Mouse (Mus musculus): ENCODE measurements around the gene Usb1. TPM values are rescaled to one million over a fixed set of nuclear protein-coding genes. Genes with fewer than 3 reads are reported as not detected.

The Usb1 gene
- polyA plus RNA-seq, 1 experiment from 2014 or later, result 42.9 TPM

- no peak overlapping the region for H3K4me2 ChIP-seq (ENCODE audit: low read length)
- no peak overlapping the region for H3K4me3 ChIP-seq (replicated peaks; ENCODE audit: low read depth, low read length)
- no peaks in the 10 kb centered on the region for H3K27me3 ChIP-seq (ENCODE audit: insufficient read depth, low read length)
- DNase-seq (ENCODE audit: low spot score) (no peak), ATAC-seq (replicated peaks; ENCODE audit: low FRiP score, low read depth) (no peak)
- 0 out of 2 replicates have a peak, but pooled peaks cover 4% of the 10 kb centered on the region for H3K4me1 ChIP-seq (replicated peaks; ENCODE audit: insufficient read depth, low read length)
- TF ChIP-seq CTCF (IDR thresholded peaks at IDR 0.05; ENCODE audit: low read depth), result no peak
- H3K9ac ChIP-seq (ENCODE audit: low read depth, low read length), result no peak overlapping the region
- no peak overlapping the region for H3K27ac ChIP-seq
- H3K9me3 ChIP-seq (replicated peaks; ENCODE audit: low read length), result no peaks in the 10 kb centered on the region
- 30% methylated on average over 6 of the region's 6 CpGs for WGBS
- no peaks in the 10 kb centered on the region for H3K36me3 ChIP-seq (ENCODE audit: insufficient read depth, low read length)
Measured at GRCm38 (mm10) chr8:95362272-95362671, 30.2 kb downstream of the Usb1 start.

- no peak for ATAC-seq (replicated peaks; ENCODE audit: low FRiP score, low read depth)
Measured at GRCm38 (mm10) chr8:95363849-95364248, 31.8 kb downstream of the Usb1 start.

DNA sequence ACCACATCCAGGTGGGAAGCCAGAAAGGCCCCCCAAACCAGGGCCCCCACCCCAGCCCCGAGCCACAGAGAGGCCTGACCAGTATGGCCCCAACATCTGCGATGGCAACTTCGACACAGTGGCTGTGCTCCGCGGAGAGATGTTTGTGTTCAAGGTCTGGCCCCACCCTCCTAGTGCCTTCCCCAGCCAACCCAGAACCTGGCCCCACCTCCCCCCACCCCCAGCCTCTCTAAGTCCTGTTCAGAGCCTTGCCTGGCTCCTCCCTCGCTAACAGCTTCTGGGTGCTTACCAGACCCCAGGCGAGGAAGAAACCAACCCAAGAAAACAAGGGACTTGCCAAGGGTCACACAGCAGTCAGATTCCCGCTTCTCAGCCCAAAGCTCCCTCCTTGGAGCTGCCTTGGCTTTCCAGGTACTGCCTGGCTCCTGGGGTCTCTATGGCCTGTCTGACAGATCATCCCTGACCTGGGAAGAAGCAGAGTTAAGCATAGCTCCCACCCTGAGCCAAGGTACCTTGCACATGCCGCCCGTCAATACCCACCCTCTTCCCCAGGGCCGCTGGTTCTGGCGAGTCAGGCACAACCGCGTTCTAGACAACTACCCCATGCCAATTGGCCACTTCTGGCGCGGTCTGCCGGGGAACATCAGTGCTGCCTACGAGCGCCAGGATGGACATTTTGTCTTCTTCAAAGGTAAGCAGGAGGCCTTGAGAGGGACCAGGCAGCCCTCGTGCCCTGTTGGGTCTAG, 37.7 kb downstream of the Usb1 start:
- no peaks in the 10 kb centered on the region for H3K9me3 ChIP-seq (replicated peaks; ENCODE audit: low read length)
- no peaks in the 10 kb centered on the region for H3K27me3 ChIP-seq (ENCODE audit: insufficient read depth, low read length)
- H3K4me1 ChIP-seq (replicated peaks; ENCODE audit: insufficient read depth, low read length), result no peaks in the 10 kb centered on the region; the same call in 1 of the 2 replicates
- H3K36me3 ChIP-seq (ENCODE audit: insufficient read depth, low read length), result no peaks in the 10 kb centered on the region
- ATAC-seq (replicated peaks; ENCODE audit: low FRiP score, low read depth) (peak; percentile 65), DNase-seq (ENCODE audit: low spot score) (peak; percentile 71)
- WGBS, result 49% methylated on average over 20 of the region's 20 CpGs
- peak overlapping the region; percentile 52; the same call in 1 of the 2 replicates for H3K9ac ChIP-seq (ENCODE audit: low read depth, low read length)
- H3K4me3 ChIP-seq (replicated peaks; ENCODE audit: low read depth, low read length), result 0 out of 2 replicates have a peak overlapping the region, but pooled peaks have one; percentile 18
- no peak for TF ChIP-seq CTCF (IDR thresholded peaks at IDR 0.05; ENCODE audit: low read depth)
- peak overlapping the region; percentile 50 for H3K4me2 ChIP-seq (ENCODE audit: low read length)
- no peak overlapping the region for H3K27ac ChIP-seq

More at GRCm38 (mm10) chr8:95363849-95364248, 31.8 kb downstream of the Usb1 start:
- Histone ChIP-seq H3K4me3 (replicated peaks; ENCODE audit: low read depth, low read length) (no peak overlapping the region), H3K4me2 (ENCODE audit: low read length) (no peak overlapping the region), H3K27ac (no peak overlapping the region), H3K27me3 (ENCODE audit: insufficient read depth, low read length) (no peaks in the 10 kb centered on the region), H3K36me3 (ENCODE audit: insufficient read depth, low read length) (no peaks in the 10 kb centered on the region), H3K4me1 (replicated peaks; ENCODE audit: insufficient read depth, low read length) (0 out of 2 replicates have a peak, but pooled peaks cover 4% of the 10 kb centered on the region), H3K9ac (ENCODE audit: low read depth, low read length) (no peak overlapping the region), H3K9me3 (replicated peaks; ENCODE audit: low read length) (no peaks in the 10 kb centered on the region)
- no peak for TF ChIP-seq CTCF (IDR thresholded peaks at IDR 0.05; ENCODE audit: low read depth)
- no peak for DNase-seq (ENCODE audit: low spot score)
- WGBS, result 92% methylated on average over 2 of the region's 2 CpGs

- H3K4me3 ChIP-seq (replicated peaks; ENCODE audit: low read depth, low read length), result no peak overlapping the region
- WGBS, result 78% methylated on average over 12 of the region's 12 CpGs
- no peak overlapping the region for H3K4me2 ChIP-seq (ENCODE audit: low read length)
- no peak overlapping the region for H3K27ac ChIP-seq
- DNase-seq (ENCODE audit: low spot score) (no peak), ATAC-seq (replicated peaks; ENCODE audit: low FRiP score, low read depth) (no peak)
- H3K36me3 ChIP-seq (ENCODE audit: insufficient read depth, low read length), result no peaks in the 10 kb centered on the region
- H3K9me3 ChIP-seq (replicated peaks; ENCODE audit: low read length), result no peaks in the 10 kb centered on the region
- H3K9ac ChIP-seq (ENCODE audit: low read depth, low read length), result no peak overlapping the region
- H3K4me1 ChIP-seq (replicated peaks; ENCODE audit: insufficient read depth, low read length), result peaks cover 7% of the 10 kb centered on the region; the same call in 1 of the 2 replicates
- no peaks in the 10 kb centered on the region for H3K27me3 ChIP-seq (ENCODE audit: insufficient read depth, low read length)
- TF ChIP-seq CTCF (IDR thresholded peaks at IDR 0.05; ENCODE audit: low read depth), result no peak
Measured at GRCm38 (mm10) chr8:95373389-95374002, 41.4 kb downstream of the Usb1 start.

GRCm38 (mm10) chr8:95374429-95374828, 42.3 kb downstream of the Usb1 start:
- no peaks in the 10 kb centered on the region for H3K36me3 ChIP-seq (ENCODE audit: insufficient read depth, low read length)
- ATAC-seq (replicated peaks; ENCODE audit: low FRiP score, low read depth), result no peak

DNA sequence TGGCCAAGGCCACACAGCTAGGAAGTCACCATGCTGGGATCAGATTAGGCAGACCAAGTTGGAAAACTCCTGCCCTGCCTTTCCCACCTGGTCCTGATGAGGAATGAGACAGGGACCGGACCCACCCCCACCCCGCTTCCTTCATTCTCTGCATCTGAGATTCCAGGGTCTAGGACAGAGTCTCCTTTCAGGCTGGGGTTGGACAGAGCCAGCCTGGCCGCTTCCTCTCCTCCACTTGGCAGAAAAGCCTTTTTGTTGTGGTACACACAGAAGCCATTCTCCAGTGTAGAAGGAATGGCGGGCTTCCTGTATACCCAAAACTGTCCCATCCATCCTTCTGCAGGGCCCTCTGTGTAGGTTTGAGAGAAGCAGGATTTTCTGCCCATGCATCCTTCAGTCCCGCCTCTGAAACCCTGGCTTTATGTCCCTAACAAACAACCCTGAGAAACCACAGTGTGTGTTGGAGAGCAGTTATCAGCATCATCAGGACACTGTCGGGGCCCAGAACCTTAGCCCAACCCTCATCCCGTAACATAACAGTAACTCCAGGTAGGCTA, 43.4 kb downstream of the Usb1 start:
- 84% methylated on average over 7 of the region's 7 CpGs for WGBS
- Histone ChIP-seq H3K9ac (ENCODE audit: low read depth, low read length) (no peak overlapping the region), H3K4me3 (replicated peaks; ENCODE audit: low read depth, low read length) (no peak overlapping the region), H3K9me3 (replicated peaks; ENCODE audit: low read length) (no peaks in the 10 kb centered on the region), H3K4me2 (ENCODE audit: low read length) (no peak overlapping the region), H3K36me3 (ENCODE audit: insufficient read depth, low read length) (no peaks in the 10 kb centered on the region), H3K27ac (no peak overlapping the region), H3K27me3 (ENCODE audit: insufficient read depth, low read length) (no peaks in the 10 kb centered on the region), H3K4me1 (replicated peaks; ENCODE audit: insufficient read depth, low read length) (0 out of 2 replicates have a peak, but pooled peaks cover 7% of the 10 kb centered on the region)
- TF ChIP-seq CTCF (IDR thresholded peaks at IDR 0.05; ENCODE audit: low read depth), result no peak
- no peak for DNase-seq (ENCODE audit: low spot score)
- no peak for ATAC-seq (replicated peaks; ENCODE audit: low FRiP score, low read depth)

More at GRCm38 (mm10) chr8:95374429-95374828, 42.3 kb downstream of the Usb1 start:
- no peak for DNase-seq (ENCODE audit: low spot score)
- no peak overlapping the region for H3K27ac ChIP-seq
- peaks cover 7% of the 10 kb centered on the region; the same call in 1 of the 2 replicates for H3K4me1 ChIP-seq (replicated peaks; ENCODE audit: insufficient read depth, low read length)
- WGBS, result 83% methylated on average over 3 of the region's 3 CpGs
- no peak overlapping the region for H3K4me2 ChIP-seq (ENCODE audit: low read length)
- TF ChIP-seq CTCF (IDR thresholded peaks at IDR 0.05; ENCODE audit: low read depth), result no peak
- H3K9ac ChIP-seq (ENCODE audit: low read depth, low read length), result no peak overlapping the region
- H3K4me3 ChIP-seq (replicated peaks; ENCODE audit: low read depth, low read length), result no peak overlapping the region
- no peaks in the 10 kb centered on the region for H3K27me3 ChIP-seq (ENCODE audit: insufficient read depth, low read length)
- H3K9me3 ChIP-seq (replicated peaks; ENCODE audit: low read length), result no peaks in the 10 kb centered on the region
